Mouse (Mus musculus) lung, postnatal 0 days (tissue): ENCODE measurements around the gene Adcy6. TPM values are rescaled to one million over a fixed set of nuclear protein-coding genes. Genes with fewer than 3 reads are reported as not detected.

Experiments
- ATAC-seq: fragments of 200-750 bp; cut with Nextera tagmentation; 2 replicates; pipeline ENCODE4 v1.8.0; 2017; ENCODE audit warnings: moderate library complexity
- DNase-seq: peaks from one replicate; pipeline ENCODE4 v3.0.0-alpha.2; 2016; ENCODE audit warnings: low spot score
- H3K27ac ChIP-seq: fragments of 300-500 bp; sonication (generic); 2 replicates; pipeline ENCODE4 v1.5.1; 2014; ENCODE audit warnings: antibody characterized with exemption, mild to moderate bottlenecking, low read length, mixed read lengths
- H3K27me3 ChIP-seq: fragments of 300-500 bp; sonication (generic); replicated peaks from 2 replicates; pipeline ENCODE4 v1.6.1; 2014; ENCODE audit warnings: low read length, mixed read lengths; ENCODE audit not compliant: insufficient read depth
- H3K36me3 ChIP-seq: fragments of 300-500 bp; sonication (generic); 2 replicates; pipeline ENCODE4 v1.6.1; 2014; ENCODE audit warnings: low read length, mixed read lengths; ENCODE audit not compliant: insufficient read depth
- H3K4me1 ChIP-seq: fragments of 300-500 bp; sonication (generic); 2 replicates; pipeline ENCODE4 v1.6.1; 2014; ENCODE audit warnings: antibody characterized with exemption, low read depth, low read length, mixed read lengths; ENCODE audit not compliant: insufficient read depth
- H3K4me2 ChIP-seq: fragments of 300-500 bp; sonication (generic); replicated peaks from 2 replicates; pipeline ENCODE4 v1.6.1; 2014; ENCODE audit warnings: low read depth, mild to moderate bottlenecking, low read length, moderate library complexity, mixed read lengths
- H3K4me3 ChIP-seq: fragments of 300-500 bp; sonication (generic); 2 replicates; pipeline ENCODE4 v1.5.1; 2014; ENCODE audit warnings: low read depth, low read length
- H3K9ac ChIP-seq: fragments of 300-500 bp; sonication (generic); replicated peaks from 2 replicates; pipeline ENCODE4 v1.6.1; 2014; ENCODE audit warnings: low read depth, mild to moderate bottlenecking
- H3K9me3 ChIP-seq: fragments of 300-500 bp; sonication (generic); 2 replicates; pipeline ENCODE4 v1.6.1; 2016; ENCODE audit warnings: low read length, mixed read lengths
- CTCF ChIP-seq: IDR thresholded peaks from 2 replicates; pipeline ENCODE4 v1.5.1; 2016; ENCODE audit warnings: antibody characterized with exemption, mild to moderate bottlenecking
- EP300 ChIP-seq: IDR thresholded peaks from 2 replicates; pipeline ENCODE4 v1.6.1; 2016; ENCODE audit warnings: antibody characterized with exemption, mild to moderate bottlenecking, control low read depth
- WGBS: fragments of 180-500 bp; shearing (Covaris S2); extraction: QIAGEN DNeasy Blood & Tissue Kit; methylation state at CpG from one replicate; pipeline ENCODE4 v1.1.7; 2014; 5-methylcytosine and 5-hydroxymethylcytosine counted together
- polyA plus RNA-seq: library from polyadenylated mRNA; unstranded; fragments of >200 nt; fragmentation: Nextera tagmentation; extraction: Ambion mirVana; gene quantifications from 2 replicates; pipeline ENCODE4 v1.2.1, GENCODE M21; 2015

The Adcy6 gene
- polyA plus RNA-seq, 1 experiment from 2014 or later = 9.2 TPM

- Histone ChIP-seq H3K9ac (no peak within 1 kb of the TSS), H3K4me3 (no peak within 1 kb of the TSS), H3K9me3 (no peaks in the 10 kb centered on the region), H3K27ac (no peak within 1 kb of the TSS), H3K27me3 (peaks cover 13% of the 10 kb centered on the region), H3K4me2 (peak within 1 kb of the TSS; percentile 57), H3K4me1 (peaks cover 17% of the 10 kb centered on the region; the same call in 1 of the 2 replicates), H3K36me3 (no peaks in the 10 kb centered on the region)
- WGBS = 51% methylated on average over 4 of the region's 4 CpGs
- ATAC-seq (no peak), DNase-seq (no peak)
- TF ChIP-seq CTCF = no peak
- TF ChIP-seq EP300 = no peak
Observed at GRCm38 (mm10) chr15:98630540-98630939, 20.7 kb upstream of the Adcy6 start, which contains the start of gene Cacnb3. TSS of gene Cacnb3 (plus strand) at chr15:98630840.

GRCm38 (mm10) chr15:98629464-98629863, 19.6 kb upstream of the Adcy6 start:
- Histone ChIP-seq H3K4me2 (no peak overlapping the region), H3K27ac (no peak overlapping the region)
- ATAC-seq = no peak

GRCm38 (mm10) chr15:98628589-98629254, 18.8 kb upstream of the Adcy6 start:
- Histone ChIP-seq H3K27me3 (peaks cover 8% of the 10 kb centered on the region; the same call in 1 of the 2 replicates), H3K27ac (no peak overlapping the region), H3K9me3 (no peaks in the 10 kb centered on the region), H3K4me2 (peak overlapping the region; percentile 44; the same call in 1 of the 2 replicates), H3K36me3 (no peaks in the 10 kb centered on the region), H3K4me1 (peaks cover 6% of the 10 kb centered on the region; the same call in 1 of the 2 replicates), H3K9ac (no peak overlapping the region), H3K4me3 (no peak overlapping the region)
- DNase-seq (peak; percentile 37), ATAC-seq (peak; percentile 21)
- TF ChIP-seq CTCF (no peak), EP300 (no peak)
- WGBS = 8% methylated on average over 20 of the region's 20 CpGs

More at GRCm38 (mm10) chr15:98629464-98629863, 19.6 kb upstream of the Adcy6 start:
- H3K27me3 ChIP-seq = peaks cover 13% of the 10 kb centered on the region
- H3K9me3 ChIP-seq = no peaks in the 10 kb centered on the region
- peaks cover 12% of the 10 kb centered on the region; the same call in 1 of the 2 replicates for H3K4me1 ChIP-seq
- no peak overlapping the region for H3K9ac ChIP-seq
- WGBS = 38% methylated on average over 6 of the region's 6 CpGs
- H3K36me3 ChIP-seq = no peaks in the 10 kb centered on the region
- H3K4me3 ChIP-seq = no peak overlapping the region
- TF ChIP-seq EP300 (no peak), CTCF (no peak)
- DNase-seq = no peak

GRCm38 (mm10) chr15:98626487-98627212, 16.8 kb upstream of the Adcy6 start:
- H3K27me3 ChIP-seq = no peaks in the 10 kb centered on the region
- TF ChIP-seq CTCF = no peak
- TF ChIP-seq EP300 = no peak
- no peak overlapping the region for H3K9ac ChIP-seq
- peaks cover 6% of the 10 kb centered on the region; the same call in 1 of the 2 replicates for H3K4me1 ChIP-seq
- H3K27ac ChIP-seq = no peak overlapping the region
- H3K4me3 ChIP-seq = no peak overlapping the region
- H3K36me3 ChIP-seq = no peaks in the 10 kb centered on the region
- DNase-seq (no peak), ATAC-seq (no peak)
- H3K9me3 ChIP-seq = no peaks in the 10 kb centered on the region
- H3K4me2 ChIP-seq = no peak overlapping the region
- 79% methylated on average over 7 of the region's 7 CpGs for WGBS

DNA sequence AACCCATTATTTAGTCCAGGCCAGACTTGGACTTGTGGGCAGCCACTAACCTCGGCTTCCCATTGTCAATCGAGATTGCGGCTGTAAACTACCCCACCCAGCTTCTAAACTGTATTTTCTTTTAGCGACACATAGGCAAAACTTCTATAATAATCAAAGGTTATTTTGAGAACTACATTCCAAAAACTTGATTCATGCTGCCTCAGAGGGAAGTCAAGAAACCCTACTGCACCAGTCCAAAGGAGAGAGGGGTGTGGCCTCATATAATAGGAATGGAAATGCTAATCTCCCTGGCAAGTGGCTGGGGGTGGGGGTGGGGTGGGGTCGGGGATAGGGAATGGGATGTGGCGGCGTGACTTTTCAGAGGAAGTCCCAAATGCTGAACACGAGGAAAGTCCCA, 16.2 kb upstream of the Adcy6 start:
- no peak overlapping the region for H3K4me2 ChIP-seq

GRCm38 (mm10) chr15:98623361-98623821, 13.5 kb upstream of the Adcy6 start:
- 47% methylated on average over 5 of the region's 5 CpGs for WGBS
- Histone ChIP-seq H3K9me3 (no peaks in the 10 kb centered on the region), H3K36me3 (no peaks in the 10 kb centered on the region), H3K27ac (no peak overlapping the region), H3K27me3 (no peaks in the 10 kb centered on the region), H3K9ac (no peak overlapping the region), H3K4me2 (no peak overlapping the region), H3K4me1 (peaks cover under 1% of the 10 kb centered on the region; the same call in 1 of the 2 replicates), H3K4me3 (no peak overlapping the region)
- TF ChIP-seq EP300 (no peak), CTCF (no peak)
- no peak for ATAC-seq
- DNase-seq = no peak

More for the DNA sequence above, 16.2 kb upstream of the Adcy6 start:
- TF ChIP-seq EP300 (no peak), CTCF (no peak)
- Histone ChIP-seq H3K36me3 (no peaks in the 10 kb centered on the region), H3K9ac (no peak overlapping the region), H3K27ac (no peak overlapping the region), H3K27me3 (no peaks in the 10 kb centered on the region), H3K4me3 (no peak overlapping the region), H3K9me3 (no peaks in the 10 kb centered on the region), H3K4me1 (peaks cover 6% of the 10 kb centered on the region; the same call in 1 of the 2 replicates)
- 24% methylated on average over 8 of the region's 8 CpGs for WGBS
- ATAC-seq (no peak), DNase-seq (no peak)
